Mouse (Mus musculus) gastrocnemius, postnatal 36 days (tissue): ENCODE data around the gene Hpgds. TPM values are rescaled to one million over a fixed set of nuclear protein-coding genes. Genes with fewer than 3 reads are reported as not detected.

ENCODE experiments used
- total RNA-seq, 2 experiments: library from RNA; stranded (reverse); gene quantifications; 2 replicates each; pipeline ENCODE4 v1.2.3; 2021

The Hpgds gene
- total RNA-seq, 2 experiments from 2014 or later: 0.57 to 0.84 TPM

Other genes with a start within 250 kb of the Hpgds start
- gene Smarcad1, start 102.3 kb downstream of the Hpgds start, total RNA-seq: 1 to 10 TPM; 7.4 to 9.4 TPM
- gene C130060K24Rik, start 236.2 kb upstream of the Hpgds start, total RNA-seq: not detected